Mouse (Mus musculus) bone marrow, adult 2 months (tissue): ENCODE results near the gene Rpap3. TPM values are rescaled to one million over a fixed set of nuclear protein-coding genes. Genes with fewer than 3 reads are reported as not detected.

Experiments
- H3K27ac ChIP-seq: fragments of 200-500 bp; 2 replicates; pipeline ENCODE4 v1.5.1; 2012; ENCODE audit warnings: low read depth, mild to moderate bottlenecking, control low read depth, inconsistent platforms, low read length; ENCODE audit not compliant: control insufficient read depth, poor library complexity, insufficient read depth
- H3K4me1 ChIP-seq: fragments of 200-500 bp; 2 replicates; pipeline ENCODE4 v1.6.1; 2011; ENCODE audit warnings: low read length; ENCODE audit not compliant: control insufficient read depth, insufficient read depth
- H3K4me3 ChIP-seq: fragments of 200-500 bp; replicated peaks from 2 replicates; pipeline ENCODE3; 2011; ENCODE audit warnings: mild to moderate bottlenecking, low read depth, low read length, control low read depth; ENCODE audit not compliant: control insufficient read depth
- CTCF ChIP-seq: fragments of 200-500 bp; IDR thresholded peaks from 2 replicates; pipeline ENCODE4 v1.5.1; 2011; ENCODE audit warnings: low read length, control low read depth; ENCODE audit not compliant: control insufficient read depth, insufficient read depth
- POLR2A ChIP-seq: fragments of 200-500 bp; IDR thresholded peaks from 2 replicates; pipeline ENCODE4 v1.6.1; 2011; ENCODE audit warnings: low read depth, mild to moderate bottlenecking, control low read depth, low read length, borderline replicate concordance; ENCODE audit not compliant: control insufficient read depth
- WGBS: fragments of 180-500 bp; shearing (Covaris S2); methylation state at CpG from one replicate; pipeline ENCODE4 v1.1.7; 2018; 5-methylcytosine and 5-hydroxymethylcytosine counted together
- polyA plus RNA-seq: library from polyadenylated mRNA; stranded (reverse); fragments of >200 nt; gene quantifications from 2 replicates; pipeline ENCODE4 v1.2.4, GENCODE M21; 2011; ENCODE audit warnings: low replicate concordance; ENCODE audit not compliant: missing spikeins, insufficient read depth, insufficient read length

Gene Rpap3
- polyA plus RNA-seq, 1 experiment = 13.5 TPM

GRCm38 (mm10) chr15:97710906-97711305 lies 5.3 kb upstream of the Rpap3 start:
- H3K27ac ChIP-seq = no peak overlapping the region
- H3K4me1 ChIP-seq = no peaks in the 10 kb centered on the region
- TF ChIP-seq CTCF (no peak), POLR2A (no peak)
- 81% methylated on average over 6 of the region's 6 CpGs for WGBS
- H3K4me3 ChIP-seq = no peak overlapping the region

DNA sequence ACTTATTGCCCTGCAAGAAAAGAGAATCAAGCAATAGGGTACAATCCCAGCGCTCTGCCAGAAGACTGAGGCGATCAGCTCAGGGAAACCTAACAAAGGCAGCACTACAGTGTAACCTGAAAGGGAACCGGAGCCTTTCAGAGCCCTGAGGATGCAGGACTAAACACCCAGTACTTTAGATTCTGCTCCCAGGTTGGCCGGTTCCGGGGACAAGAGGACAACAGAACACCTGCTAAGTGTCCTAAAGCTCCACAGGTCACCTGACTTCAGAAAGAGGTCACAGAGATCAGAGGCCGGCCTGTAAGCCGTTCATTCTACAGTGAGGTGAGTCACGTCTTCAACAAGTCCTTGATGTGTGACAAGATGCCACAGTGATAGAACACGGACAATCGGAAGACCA lies 9.0 kb downstream of the Rpap3 start:
- Histone ChIP-seq H3K27ac (no peak overlapping the region), H3K4me1 (no peaks in the 10 kb centered on the region), H3K4me3 (no peak overlapping the region)
- no peak for TF ChIP-seq CTCF
- no peak for TF ChIP-seq POLR2A
- WGBS = 93% methylated on average over 10 of the region's 10 CpGs

- WGBS = 80% methylated on average over 5 of the region's 5 CpGs
- H3K27ac ChIP-seq = no peak overlapping the region
- no peak overlapping the region for H3K4me3 ChIP-seq
- no peak for TF ChIP-seq POLR2A
- no peak for TF ChIP-seq CTCF
- H3K4me1 ChIP-seq = no peaks in the 10 kb centered on the region
These were observed 12.2 kb downstream of the Rpap3 start for GRCm38 (mm10) chr15:97693411-97693810.

- Histone ChIP-seq H3K4me1 (no peaks in the 10 kb centered on the region), H3K27ac (no peak overlapping the region), H3K4me3 (no peak overlapping the region)
- TF ChIP-seq CTCF (no peak), POLR2A (no peak)
- WGBS = 85% methylated on average over 9 of the region's 9 CpGs
These were observed 21.5 kb downstream of the Rpap3 start for GRCm38 (mm10) chr15:97684118-97684517.

DNA sequence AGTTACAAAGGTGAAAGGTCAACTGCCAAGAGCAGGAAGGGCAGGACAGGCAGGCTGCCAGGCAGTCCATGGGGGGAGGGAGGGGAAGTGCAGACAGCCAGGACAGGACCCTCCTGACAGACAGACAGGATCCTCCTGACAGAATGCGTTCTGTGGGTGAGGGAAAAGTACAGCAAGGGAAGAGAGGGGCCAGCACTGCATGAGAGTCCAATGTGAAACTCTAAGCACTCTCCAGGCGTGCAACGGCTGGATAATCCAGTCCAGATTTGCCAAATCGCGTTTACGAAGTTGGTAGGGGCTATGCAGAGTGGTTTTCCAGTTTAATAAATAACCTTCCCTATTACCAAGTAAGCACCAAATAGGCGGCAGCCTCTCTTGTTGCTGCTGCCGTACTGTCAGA lies 23.6 kb downstream of the Rpap3 start:
- 94% methylated on average over 8 of the region's 8 CpGs for WGBS
- Histone ChIP-seq H3K4me3 (no peak overlapping the region), H3K27ac (no peak overlapping the region), H3K4me1 (no peaks in the 10 kb centered on the region)
- TF ChIP-seq CTCF (no peak), POLR2A (no peak)

DNA sequence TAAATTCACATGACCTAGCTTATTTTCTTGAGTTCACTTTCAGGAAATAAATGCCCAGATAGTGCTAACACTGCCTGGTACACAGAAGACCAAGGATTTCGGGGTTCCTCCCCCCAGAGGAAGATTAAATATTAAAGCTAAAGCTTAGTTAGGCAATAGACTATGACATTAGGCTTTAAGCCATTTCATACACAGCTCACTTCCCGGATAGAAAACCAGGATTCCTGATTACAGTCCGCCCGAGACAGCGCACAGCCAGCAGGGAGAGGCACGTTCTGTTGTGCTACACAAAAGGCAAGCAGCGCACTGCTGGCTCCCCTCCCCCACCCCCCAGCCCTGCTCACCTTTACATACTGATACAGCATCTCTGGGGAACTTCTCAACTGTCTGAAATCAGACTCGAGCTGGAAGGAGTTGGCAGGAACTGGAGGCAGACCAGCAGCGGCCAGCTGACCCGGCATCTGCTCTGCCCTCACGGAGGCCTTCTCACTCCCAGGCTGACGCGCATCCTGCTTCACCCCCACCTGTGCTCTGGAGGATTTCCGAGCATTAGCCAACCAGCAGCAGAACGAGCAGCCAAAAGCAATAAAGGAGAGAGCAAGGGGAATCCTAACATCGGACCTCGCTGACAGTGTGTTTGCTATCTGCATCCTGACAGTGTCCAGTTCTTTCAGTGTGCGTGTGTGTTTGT lies 25.5 kb downstream of the Rpap3 start:
- no peak overlapping the region for H3K4me3 ChIP-seq
- no peak overlapping the region for H3K27ac ChIP-seq
- H3K4me1 ChIP-seq = no peaks in the 10 kb centered on the region
- 89% methylated on average over 18 of the region's 18 CpGs for WGBS
- TF ChIP-seq POLR2A = no peak
- TF ChIP-seq CTCF = no peak

DNA sequence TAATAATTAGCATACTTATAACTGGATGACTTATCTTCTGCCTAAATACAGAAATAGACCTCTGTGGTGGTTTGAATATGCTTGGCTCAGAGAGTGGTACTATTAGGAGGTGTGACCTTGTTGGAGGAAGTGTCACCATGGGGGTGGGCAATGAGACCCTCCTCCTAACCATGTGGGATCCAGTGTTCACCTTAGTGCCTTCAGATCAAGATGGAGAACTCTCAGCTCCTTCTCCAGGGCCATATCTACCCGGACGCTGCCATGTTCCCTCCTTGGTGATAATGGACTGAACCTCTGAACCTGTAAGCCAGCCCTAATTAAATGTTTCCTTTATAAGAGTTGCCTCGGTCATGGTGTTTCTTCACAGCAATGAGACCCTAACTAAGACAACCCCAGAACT lies 28.3 kb downstream of the Rpap3 start:
- Histone ChIP-seq H3K27ac (no peak overlapping the region), H3K4me3 (no peak overlapping the region), H3K4me1 (no peaks in the 10 kb centered on the region)
- 94% methylated on average over 3 of the region's 3 CpGs for WGBS
- TF ChIP-seq CTCF = no peak
- TF ChIP-seq POLR2A = no peak

DNA sequence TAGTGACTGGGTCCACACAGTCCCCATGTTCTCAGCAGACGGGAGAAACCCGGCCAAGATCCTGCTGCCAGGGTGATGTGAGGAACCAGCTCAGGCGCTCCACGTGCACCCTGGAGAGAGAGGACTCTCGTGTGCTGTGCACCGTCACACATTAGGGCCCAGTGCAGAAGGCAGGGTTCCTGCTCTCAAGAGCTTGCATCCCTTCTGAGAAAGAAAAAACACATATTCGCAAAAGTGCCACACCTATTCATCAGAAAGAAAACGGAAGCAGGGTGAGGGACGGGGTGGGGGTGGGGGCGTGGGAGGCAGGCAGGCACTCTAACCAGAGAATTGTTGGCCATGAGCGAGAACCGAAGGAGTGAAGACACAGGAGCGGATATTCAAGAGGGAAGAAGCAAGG lies 29.7 kb downstream of the Rpap3 start:
- WGBS = 86% methylated on average over 13 of the region's 13 CpGs
- TF ChIP-seq POLR2A (no peak), CTCF (no peak)
- Histone ChIP-seq H3K27ac (no peak overlapping the region), H3K4me3 (no peak overlapping the region), H3K4me1 (no peaks in the 10 kb centered on the region)

DNA sequence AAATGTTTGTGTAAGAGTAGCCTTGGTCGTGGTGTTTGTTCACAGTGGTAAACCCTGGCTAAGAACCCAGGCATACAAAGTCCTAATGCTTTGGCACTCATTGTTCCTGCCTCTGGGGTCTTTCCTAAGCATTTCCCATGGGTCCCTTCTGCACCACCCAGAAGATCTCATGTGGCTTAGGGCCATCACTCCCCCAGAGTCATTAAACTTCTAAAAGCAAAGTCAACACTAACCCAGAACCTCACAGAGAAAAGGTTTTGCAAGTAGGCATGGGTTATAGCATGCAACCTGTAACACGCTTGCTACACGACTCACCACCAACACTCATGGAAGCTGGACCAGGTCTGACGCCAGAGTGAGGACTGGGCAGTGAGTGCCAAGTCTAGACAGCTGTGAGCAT lies 31.2 kb downstream of the Rpap3 start:
- 88% methylated on average over 4 of the region's 4 CpGs for WGBS
- Histone ChIP-seq H3K27ac (no peak overlapping the region), H3K4me3 (no peak overlapping the region), H3K4me1 (peaks cover 2% of the 10 kb centered on the region)
- TF ChIP-seq POLR2A = no peak
- no peak for TF ChIP-seq CTCF
